Mouse (Mus musculus) gastrocnemius, postnatal 10 days (tissue): ENCODE measurements at regions not wholly inside any gene's neighbourhood (a gene's known extent, or its start where the extent isn't known, plus 50 kb on each side); places are given as distances from the start of the nearest gene placed in this dataset.

Experiments used
- DNase-seq: peaks from one replicate; pipeline ENCODE4 v3.0.0; 2021; ENCODE audit warnings: mixed read lengths

DNA sequence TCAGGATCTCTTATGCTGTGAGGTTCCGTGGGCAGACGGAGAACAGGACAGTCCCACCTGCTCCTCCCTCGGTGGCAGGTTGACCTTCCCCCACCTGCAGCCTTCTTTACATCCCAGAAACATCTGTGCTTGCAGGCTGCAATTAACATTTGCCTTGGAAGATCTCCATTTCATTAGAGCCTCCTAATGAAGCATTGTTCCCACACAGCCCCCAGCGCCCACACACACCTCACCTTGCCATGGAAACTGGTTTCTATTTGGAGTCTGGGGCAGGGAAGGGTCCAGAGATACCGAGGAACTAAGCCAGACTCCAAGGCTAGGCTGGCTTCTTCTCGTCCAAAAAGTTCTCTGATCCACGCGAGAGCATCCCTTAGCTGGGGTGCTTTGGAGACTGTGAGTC is 56.6 kb upstream of the Rpl38 start:
- no peak for DNase-seq

DNA sequence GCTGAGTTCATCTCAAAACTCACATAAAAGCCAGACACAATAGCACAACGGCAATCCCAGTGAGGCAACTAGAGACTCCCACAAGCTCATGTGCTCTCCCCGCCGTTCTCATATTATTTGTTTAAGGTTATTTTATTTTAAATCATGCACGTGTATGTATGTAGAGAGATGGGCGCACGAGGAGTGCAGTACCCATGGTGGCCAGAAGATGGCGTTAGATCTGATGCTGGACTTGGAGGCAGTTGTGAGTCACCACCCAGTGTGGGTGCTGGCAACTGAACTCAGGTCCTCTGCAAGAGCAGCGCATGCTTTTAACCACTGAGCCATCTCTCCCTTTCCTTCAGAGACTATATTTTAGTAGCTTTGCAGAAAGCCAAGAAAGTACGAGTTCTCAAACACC is 60.3 kb upstream of the Rpl38 start:
- DNase-seq = no peak

DNA sequence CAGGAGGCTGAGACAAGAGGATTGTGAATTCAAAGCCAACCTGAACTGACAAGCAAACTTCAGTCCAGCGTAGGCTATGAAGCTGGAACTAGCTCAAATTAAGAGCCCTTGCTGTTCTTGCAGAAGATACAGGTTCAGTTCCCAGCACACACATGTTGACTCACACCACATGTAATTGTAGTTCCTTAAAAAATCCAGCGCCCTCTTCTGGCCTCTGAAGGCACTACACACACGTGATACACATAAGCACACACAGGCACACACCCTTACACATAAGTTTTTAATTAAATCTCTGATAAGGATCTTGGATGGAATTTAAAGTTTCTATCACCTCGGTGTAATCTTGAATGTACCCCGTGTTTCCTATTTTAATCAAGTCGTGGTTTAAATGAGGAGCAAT is 65.2 kb upstream of the Rpl38 start:
- no peak for DNase-seq

DNA sequence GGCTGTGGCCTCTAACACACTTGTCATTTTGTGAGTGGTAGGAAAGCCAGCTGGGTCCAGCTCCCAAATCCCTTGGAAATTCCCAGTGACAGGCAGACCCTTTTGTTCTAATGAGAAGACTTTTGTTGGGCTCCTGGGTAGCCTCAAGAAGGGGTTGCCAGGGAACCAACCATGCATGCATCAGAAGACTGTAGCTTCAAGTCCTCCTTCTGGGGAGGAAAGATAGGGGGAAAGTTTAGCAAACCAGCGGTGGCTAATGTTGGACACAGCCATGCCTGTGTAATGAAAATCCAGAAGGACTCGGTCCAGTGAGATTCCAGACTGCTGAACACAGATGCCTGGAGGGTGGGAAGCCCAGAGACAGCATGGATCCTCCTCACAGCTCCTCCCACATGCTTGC is 71.1 kb upstream of the Rpl38 start:
- no peak for DNase-seq

DNA sequence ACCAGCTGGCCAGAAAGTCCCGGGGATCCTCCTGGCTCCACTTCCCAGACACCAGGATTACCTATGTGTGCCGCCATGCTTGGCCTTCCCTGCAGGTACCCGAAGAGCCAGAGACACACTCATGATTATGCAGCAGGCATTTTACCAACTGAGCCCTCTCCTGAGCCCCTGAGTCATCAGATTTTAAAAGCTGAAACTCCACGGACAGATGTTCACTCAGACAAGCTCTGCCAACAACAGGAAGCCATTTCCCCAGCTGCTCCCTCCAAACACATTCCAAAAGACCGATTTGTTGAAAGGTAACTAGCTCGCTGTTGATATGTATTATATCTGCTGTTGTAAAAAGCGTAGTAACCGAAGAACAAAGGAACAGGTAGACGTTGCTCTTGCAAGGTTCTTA is 75.4 kb upstream of the Rpl38 start:
- no peak for DNase-seq

DNA sequence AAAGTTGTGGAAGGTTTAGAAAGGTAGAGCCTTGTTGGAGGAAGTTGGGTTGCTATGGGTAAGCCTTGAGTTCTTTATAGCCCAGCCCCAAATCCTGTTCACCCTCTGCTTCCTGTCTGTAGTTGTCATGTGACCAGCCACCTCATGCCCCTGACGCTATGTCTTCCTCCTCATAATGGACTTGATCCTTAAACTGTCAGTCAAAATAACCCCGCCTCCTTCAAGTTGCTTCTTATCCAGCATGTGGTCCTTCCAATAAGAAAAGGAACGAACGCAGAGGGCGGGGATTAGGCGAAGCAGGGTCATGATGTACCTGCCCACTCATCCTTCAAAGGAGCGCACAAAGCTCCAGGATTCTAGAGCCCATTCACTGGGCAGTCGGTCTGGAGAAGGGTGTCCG is 79.8 kb upstream of the Rpl38 start:
- no peak for DNase-seq

DNA sequence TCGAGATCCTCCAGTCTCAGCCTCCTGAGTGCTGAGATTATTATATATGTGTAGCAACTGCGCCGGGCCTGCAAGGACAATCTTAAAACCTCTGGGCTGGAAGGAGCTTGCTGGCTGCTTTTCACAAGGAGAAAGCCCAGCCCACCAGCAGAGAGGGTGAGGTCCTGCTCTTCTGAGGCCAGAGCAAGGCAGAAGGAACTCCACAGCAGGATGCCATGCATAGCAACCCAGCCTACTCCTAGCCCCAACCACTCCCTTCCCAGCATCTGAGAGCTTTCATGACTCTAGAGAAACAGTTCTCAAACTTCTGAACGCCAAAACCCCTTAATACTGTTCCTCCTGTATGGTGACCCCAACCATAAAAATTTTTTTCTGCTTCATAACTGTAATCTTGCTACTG is 80.3 kb upstream of the Rpl38 start:
- no peak for DNase-seq

DNA sequence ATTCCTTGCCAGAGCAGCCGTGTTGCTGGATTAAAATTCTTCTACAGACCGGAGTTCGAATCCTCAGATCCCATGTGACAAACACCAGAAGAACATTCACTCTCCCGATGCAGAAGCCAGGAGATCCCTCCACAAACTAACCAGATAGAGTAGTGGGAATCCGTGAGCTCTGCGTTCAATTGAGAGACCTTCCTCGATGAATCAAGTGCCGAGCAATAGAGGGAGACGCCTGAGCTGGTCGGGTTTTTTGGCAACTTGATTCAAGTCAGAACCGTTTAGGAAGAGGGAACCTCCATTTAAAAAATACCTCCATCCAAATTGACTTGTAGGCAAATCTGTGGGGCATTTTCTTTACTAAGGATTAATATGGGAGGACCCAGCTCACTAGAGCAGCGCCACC is 81.9 kb upstream of the Rpl38 start:
- DNase-seq = no peak

DNA sequence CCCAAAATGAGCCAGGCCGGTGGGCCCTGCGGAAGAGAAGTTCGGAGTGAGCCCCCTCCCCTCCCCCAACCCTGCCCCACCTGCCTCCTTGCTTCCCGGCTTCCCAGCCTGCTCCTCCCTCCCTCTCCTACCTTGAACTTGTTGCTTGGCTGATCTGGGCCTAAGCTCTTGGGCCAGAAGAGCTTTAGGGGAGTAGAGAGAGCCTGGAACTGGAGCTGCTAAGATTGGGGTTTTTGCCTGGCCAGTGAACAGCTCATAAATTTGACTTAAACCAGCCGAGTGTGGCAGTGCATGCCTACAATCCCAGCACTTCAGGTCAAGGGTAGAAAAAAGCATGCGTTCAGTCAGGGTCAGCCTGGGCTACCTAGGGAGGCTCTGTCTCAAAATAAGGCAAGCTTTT is 83.5 kb upstream of the Rpl38 start:
- no peak for DNase-seq

DNA sequence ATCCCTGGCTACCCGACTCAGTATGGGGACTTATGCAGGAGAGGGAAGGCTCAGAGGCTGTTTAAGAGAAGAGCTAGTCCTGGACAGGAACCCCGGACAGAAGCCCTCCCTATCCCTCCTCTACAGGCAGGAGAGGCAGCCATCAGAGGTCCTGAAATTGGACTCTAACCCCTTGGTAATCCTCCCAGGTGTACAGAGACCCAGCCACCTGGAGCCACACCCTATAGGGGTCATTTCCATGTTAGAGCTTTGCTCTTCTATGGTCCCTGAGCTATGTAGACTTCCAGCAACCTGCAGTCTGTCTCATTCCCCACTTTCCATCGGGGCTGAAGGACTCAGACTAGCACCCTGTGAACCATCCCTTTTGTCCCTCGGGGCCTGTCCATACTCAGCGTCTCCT is 84.2 kb upstream of the Rpl38 start:
- no peak for DNase-seq

DNA sequence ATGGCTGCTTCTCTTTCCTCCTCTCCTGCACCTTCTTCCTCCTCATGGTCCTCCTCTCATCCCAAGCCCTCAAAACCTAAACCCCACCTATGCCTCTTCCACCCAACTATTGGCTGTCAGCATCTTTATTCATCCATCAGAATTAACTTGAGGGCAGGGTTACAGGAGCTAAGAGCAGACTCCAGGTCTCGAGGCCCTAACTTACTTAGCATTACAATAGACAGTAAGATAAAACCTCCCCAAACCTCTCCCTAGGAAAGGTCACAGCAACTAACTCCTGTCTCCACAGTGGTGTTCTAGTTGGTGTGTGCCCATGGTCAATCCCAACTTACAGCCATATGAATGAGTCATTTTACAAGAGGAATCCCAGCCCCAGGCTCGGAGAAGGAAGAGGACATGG is 88.3 kb upstream of the Rpl38 start:
- DNase-seq = no peak

DNA sequence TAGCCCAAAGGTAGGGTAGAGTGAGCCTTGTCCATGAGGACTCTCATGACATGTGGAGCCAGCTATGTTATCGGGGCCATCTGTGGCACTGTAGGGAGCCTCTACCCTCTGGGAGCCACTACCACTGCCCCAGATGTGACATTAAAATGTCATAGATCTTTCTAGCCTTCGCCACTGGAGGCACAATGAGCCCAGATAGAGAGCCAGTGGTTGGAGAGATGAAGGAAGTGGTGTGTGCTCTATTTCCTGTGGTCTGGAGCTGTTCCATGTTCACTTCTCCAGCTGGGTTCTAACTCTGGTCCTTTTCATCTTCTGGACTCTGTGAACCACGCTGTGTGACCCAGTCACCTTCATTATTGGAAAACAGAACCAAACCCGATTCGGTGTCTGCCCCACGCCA is 89.8 kb upstream of the Rpl38 start:
- DNase-seq = no peak

DNA sequence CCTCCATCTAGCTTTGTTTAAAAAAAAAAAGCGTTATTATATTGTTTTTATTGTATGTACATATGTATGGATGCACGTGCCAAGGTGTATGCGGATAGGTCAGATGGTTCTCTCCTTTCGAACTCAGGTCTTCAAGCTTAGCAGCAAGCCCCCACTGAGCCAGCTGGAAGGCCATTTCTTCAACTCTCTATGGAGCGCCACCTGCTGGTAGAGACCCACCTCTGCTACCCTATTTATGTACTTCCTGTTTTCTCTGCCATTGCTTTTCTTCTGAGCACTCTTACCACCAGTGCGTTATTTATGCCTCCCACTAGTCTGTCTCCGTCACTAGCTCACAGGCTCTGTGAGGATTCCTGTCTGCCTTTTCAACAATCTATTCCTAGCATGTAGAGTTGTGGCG is 91.5 kb upstream of the Rpl38 start:
- DNase-seq = no peak

DNA sequence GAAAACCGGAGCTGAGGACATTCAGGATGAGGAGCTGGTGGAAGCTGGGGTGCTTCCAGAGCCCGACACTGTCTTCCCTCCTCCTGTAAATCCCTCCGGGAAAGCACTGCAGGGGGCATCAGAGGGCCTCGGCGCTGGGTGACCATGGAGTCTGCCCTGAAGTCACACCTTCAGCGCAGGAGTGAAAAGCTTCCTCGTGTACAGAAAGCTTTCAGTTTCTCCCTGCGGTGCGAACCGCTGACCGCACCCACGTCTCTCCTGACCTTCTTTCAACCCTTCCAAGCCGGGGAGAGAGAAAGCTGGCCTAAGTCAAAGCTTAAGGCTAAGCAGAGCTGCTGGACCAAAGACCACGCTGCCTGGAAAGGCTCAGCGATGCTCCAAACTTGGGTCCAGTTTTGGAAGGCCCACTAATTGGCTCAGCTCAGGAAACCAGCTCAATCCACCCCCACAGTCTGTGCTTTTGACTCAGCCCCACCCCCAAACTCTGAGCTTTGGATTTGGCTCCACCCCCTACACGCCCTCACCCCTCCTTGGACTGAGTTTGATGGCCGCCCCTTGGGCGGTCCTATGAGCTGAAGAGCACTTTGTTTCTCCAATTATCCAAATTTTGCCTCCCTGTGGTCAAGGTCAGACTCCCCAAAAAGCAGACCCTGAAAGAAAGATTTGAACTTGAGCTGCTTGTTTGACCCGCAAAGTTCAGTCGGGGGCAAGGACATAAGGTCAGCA is 97.0 kb upstream of the Rpl38 start:
- DNase-seq = no peak

DNA sequence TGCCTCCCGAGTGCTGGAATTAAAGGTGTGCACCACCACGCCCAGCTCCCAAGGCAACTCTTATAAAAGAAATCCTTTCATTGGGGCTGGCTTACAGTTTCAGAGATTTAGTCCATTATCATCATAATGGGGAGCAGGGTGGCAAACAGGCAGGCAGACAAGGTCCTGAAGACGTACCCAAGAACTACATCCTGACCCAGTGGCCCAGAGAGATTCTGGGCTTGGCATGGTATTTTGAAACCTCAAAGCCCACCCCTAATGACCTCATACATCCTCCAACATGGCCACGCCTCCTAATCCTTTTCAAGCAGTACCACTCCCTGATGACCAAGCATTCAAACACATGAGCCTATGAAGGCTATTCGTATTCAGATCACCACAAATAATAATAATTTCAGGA is 98.2 kb upstream of the Rpl38 start:
- DNase-seq = no peak

DNA sequence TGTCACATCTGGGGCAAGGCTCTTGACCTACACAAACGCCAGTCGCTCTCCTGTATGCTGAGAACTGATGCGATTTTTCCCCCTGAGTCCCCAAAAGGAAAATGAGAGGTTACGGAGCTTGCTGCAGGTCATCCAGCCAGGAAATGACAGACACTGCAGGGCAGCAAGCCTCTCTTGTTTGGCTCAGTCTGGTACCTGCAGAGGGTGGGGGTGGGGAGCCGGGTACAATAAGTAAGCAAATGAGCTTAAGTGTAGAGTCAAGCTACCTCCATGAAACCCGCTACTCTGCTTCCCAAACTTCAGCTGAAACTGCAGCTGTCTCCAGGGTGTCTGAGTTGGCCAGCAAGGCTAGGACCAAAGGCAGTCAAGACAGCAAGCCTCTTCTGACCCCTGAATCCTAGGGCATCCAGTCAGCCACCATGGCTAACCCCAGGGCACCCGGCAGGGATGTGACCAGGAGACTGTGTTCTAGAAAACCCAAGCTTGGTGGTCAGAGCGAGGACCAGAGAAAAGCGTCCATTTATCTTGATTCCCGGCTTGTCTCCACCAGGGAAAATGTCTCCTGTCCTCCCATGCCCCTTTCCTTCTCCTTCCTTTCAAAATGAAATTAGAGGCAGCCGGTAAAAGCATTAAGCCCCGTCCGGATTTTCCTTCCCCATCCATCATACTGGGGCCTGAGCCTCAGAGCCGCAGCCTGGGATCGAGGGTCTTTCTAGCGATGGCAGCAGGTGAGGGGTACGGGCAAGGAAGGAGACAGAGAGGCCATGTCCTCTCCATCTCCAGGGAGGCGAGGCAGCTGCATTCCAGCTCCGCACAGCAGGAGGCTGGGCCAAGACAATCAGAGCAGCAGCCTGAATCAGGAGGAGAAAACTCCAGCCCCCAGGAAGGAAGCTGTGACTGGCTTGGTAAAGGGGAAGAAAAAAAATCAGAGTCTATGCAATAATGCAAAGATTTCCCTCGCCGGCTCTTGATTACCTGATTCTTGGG is 100.2 kb upstream of the Rpl38 start:
- no peak for DNase-seq

DNA sequence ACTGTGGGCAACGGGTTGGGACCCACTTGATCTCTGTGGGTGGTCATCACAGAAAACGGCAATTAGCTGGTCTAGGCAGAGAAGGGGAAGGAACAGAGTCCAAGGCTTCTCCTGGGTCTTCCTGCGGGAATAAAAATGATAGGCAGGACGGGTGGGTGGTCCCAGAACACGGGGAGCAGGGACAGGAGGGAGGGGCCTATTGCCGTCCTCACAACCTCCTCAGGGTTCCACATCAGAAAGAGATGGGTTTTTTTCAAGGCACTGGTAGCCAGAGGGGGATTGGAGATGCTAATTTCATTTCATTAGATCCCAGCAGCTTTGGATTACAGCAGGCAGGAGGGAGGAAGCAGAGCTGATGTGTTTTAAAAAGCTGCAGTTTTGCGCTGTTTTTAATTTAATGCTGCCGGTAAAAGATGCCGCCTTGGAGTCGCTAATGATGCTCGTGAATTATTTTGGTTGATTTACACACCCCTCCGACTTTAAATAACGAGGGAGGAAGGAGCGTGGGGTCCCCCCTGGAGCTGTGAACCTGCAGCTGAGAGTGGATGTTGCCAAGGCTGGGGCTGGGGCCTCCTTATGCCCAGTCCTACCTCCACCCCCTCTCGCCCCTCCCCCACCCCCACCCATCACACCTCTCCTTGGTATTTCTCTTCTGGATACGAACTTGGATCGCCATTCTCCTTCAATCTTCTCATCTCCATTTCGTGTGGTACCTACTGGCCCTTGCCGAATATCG is 101.1 kb upstream of the Rpl38 start:
- DNase-seq = no peak

DNA sequence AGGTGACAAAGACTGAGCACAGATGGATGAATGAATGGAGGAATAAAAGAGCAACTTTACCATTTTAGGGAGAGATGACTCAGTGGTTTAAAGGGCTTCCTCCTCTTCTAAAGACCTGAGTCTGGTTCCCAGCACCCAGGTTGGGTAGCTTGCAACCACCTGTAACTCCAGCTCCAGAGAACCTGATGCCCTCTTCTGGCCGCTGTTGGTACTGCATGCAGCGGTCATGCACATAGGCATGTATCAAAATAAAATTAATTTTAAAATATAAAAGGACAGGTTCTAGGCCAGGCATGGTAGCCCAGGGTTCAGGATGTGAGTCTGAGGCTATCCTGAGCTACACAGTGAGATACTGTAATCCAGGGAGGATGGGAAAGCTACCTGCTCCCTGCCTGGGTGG is 103.4 kb upstream of the Rpl38 start:
- no peak for DNase-seq

DNA sequence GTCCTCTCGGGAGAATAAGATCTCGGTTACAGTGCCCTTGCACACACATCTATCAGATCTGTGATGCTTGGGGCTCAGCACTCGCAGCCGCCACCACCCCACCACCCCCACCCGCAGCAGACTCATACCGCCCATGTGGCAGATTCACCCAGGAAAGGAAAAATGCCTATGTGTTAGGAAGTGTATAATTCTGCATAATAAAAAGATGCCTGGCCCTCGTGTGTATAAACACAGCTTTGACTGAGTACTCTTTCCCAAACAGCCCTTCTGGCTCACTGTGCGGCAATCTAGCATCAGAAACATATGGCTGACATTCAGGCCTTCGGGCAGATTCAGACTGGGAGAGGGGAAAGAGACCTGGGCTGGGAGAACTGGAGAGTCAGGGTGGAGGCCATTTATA is 105.2 kb upstream of the Rpl38 start:
- DNase-seq = no peak

DNA sequence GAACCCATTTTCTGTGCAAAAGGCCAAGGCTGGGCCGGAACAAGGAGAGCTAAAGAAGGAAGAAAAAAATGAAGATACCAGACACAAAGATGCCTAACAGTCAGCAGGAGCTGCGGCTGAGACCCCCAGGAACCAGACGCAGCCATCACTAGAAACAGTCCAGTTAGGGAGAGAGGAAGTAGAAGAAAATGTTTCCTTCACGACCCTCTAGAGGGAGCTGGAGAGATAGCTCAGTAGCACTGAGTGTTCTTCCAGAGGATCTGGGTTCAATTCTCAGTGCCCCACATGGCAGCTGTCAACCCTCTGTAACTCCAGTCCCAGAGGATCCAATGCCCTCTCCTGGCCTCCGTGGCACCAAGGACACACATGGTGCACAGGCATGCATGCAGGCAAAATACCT is 113.7 kb upstream of the Rpl38 start:
- no peak for DNase-seq

DNA sequence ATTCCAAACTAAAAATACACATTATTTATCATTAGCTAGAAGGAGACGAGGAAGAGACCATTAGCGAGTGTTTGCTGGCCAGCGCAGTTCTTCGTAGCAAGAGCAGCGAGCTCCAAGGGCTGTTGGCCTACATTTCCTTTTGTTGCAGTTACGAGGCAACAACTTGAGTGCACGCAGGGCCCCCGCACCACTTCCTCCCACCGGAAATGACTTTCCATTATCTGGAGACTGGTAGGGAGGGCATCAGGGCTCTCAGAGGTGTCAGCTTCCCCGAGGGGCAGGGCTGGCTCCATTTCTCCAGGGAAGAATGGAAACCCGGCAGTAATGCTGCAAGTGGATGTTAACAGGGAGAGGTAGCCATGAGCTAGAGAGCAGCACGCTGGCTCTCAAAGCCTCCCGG is 114.3 kb upstream of the Rpl38 start:
- no peak for DNase-seq

DNA sequence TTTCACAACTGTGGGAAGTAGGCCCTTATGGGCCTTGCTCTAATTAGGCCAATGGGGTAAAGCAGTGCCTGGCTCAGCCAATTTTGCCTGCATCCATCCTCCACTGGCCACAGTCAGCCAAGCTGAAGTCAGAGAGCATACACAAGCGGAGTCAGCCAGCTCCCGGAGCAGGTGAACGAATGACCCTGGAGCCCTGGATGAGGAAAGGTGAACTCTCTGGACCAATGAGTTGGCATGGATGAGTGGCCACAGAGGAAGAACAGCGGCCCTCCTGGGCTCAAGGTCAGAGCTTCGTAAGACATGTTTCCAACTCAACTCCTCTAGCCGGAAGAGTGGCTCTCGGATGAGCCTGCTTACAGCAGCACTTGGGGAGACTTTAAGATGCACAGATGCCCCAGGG is 116.1 kb upstream of the Rpl38 start:
- no peak for DNase-seq

DNA sequence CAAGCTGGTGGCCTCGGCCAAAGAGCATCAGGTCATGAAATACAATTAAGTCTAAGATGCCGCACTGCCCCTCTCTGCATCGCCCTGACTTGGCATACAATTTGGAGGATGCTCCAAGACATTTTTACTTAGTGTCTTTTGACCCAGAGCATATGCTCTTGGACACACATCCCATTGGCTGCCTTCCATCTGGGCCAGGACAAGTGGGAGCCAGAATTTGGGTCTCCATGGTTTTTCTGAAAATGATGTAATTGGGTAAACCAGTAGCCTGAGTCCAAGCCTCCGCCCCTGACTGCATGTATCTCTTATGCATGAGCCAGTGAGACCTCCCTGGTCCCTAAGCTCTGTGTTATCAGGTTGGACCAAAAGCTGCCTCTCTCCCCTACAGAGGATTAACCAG is 117.1 kb upstream of the Rpl38 start:
- DNase-seq = no peak
